Comparison of ENCODE assay signal across 8 mouse cellular contexts in the genomic region with DNA sequence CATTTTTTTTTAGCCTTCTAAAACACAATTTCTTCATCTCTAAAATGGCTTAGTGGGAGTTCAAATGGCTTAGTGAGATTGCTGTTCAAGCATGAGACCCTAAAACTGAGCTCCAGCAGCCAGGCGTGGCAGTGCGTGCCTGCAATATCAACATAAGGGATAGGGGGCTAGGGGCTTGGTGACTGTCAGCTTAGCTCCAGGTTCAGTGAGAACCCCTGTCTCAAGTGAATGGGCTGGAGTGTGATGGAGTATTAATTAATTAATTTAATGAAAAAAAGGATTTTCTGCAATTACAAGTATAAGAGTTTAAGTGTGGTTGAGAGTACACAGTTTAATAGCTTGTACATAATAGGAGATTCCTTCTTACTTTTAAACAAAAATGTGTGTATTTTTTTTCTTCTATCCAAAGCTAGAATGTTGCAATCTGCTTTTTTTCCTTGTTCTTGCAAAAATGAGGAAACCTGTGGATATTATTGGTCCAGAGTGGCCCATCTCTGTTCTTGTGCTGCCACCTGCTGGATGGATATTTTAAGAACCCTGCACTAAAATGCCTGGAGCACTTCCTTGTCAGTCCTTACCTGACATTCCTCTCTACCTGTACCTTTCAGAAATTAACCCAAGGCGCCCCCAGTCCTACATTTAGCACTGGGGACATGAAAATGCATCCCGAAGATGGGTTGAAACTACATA. TPM values are rescaled to one million over a fixed set of nuclear protein-coding genes. Genes with fewer than 3 reads are reported as not detected.
A peak's percentile ranks its signal among the peaks of the same experiment; 100 is the strongest.
DNase-seq lines count a peak whose midpoint lies in the region; ATAC-seq lines count a peak whose summit lies in the region.

No protein-coding gene starts in this region.

- no peak overlapping the region for H3K9ac ChIP-seq in liver, embryonic 12.5 days
- no peak overlapping the region for H3K9ac ChIP-seq in forebrain, embryonic 13.5 days
- no peak overlapping the region for H3K9ac ChIP-seq in intestine, embryonic 15.5 days

- no peak for ATAC-seq in liver, embryonic 12.5 days
- ATAC-seq in forebrain, embryonic 13.5 days = peak; percentile 63; the same call in 1 of the 2 replicates
- ATAC-seq in intestine, embryonic 15.5 days = peak; percentile 77

- no peaks in the 10 kb centered on the region for H3K9me3 ChIP-seq in liver, embryonic 12.5 days (replicated peaks)
- H3K9me3 ChIP-seq in forebrain, embryonic 13.5 days (replicated peaks) = no peaks in the 10 kb centered on the region
- no peaks in the 10 kb centered on the region for H3K9me3 ChIP-seq in intestine, embryonic 15.5 days

- DNase-seq in liver = peak; percentile 49
- DNase-seq in c-Kit-positive CD71-positive TER-119-negative erythroid progenitor cells, embryonic 14.5 days (ENCODE audit: low read depth) = peak; percentile 10
- peak; percentile 78 to 87 for DNase-seq in left cerebral cortex, postnatal 25 days (ENCODE audit: low spot score in 2 of 2)
- DNase-seq in ovary, adult 18-20 months (ENCODE audit: low spot score) = peak; percentile 16
- peak; percentile 64 to 69 for DNase-seq in urinary bladder, adult 18-20 months (ENCODE audit: low spot score in 2 of 2)

- H3K27ac ChIP-seq in liver, embryonic 12.5 days = no peak overlapping the region
- no peak overlapping the region for H3K27ac ChIP-seq in forebrain, embryonic 13.5 days
- H3K27ac ChIP-seq in intestine, embryonic 15.5 days = no peak overlapping the region

- H3K27me3 ChIP-seq in liver, embryonic 12.5 days (replicated peaks) = no peaks in the 10 kb centered on the region
- 0 out of 2 replicates have a peak, but pooled peaks cover 2% of the 10 kb centered on the region for H3K27me3 ChIP-seq in forebrain, embryonic 13.5 days
- no peaks in the 10 kb centered on the region for H3K27me3 ChIP-seq in intestine, embryonic 15.5 days (replicated peaks)

- no peak overlapping the region for H3K4me3 ChIP-seq in liver, embryonic 12.5 days
- H3K4me3 ChIP-seq in forebrain, embryonic 13.5 days = no peak overlapping the region
- no peak overlapping the region for H3K4me3 ChIP-seq in intestine, embryonic 15.5 days (replicated peaks)

- no peaks in the 10 kb centered on the region for H3K36me3 ChIP-seq in liver, embryonic 12.5 days
- no peaks in the 10 kb centered on the region for H3K36me3 ChIP-seq in forebrain, embryonic 13.5 days (ENCODE audit: poor library complexity, severe bottlenecking)
- no peaks in the 10 kb centered on the region for H3K36me3 ChIP-seq in intestine, embryonic 15.5 days

- no peaks in the 10 kb centered on the region for H3K4me1 ChIP-seq in liver, embryonic 12.5 days
- no peaks in the 10 kb centered on the region for H3K4me1 ChIP-seq in forebrain, embryonic 13.5 days
- no peaks in the 10 kb centered on the region for H3K4me1 ChIP-seq in intestine, embryonic 15.5 days (replicated peaks)

- intact Hi-C loops in left cerebral cortex, postnatal 25 days (cut with DNase I) = loop anchor here (1.0 to 5.0 kb wide), 4 partner anchors 189 to 917 kb away; no protein-coding TSS in a partner anchor

- WGBS in liver, embryonic 12.5 days (ENCODE audit: insufficient replicate concordance) = 49% methylated on average over 4 of the region's 4 CpGs
- 54% methylated on average over 4 of the region's 4 CpGs for WGBS in forebrain, embryonic 13.5 days
- WGBS in intestine, embryonic 15.5 days = 54% methylated on average over 4 of the region's 4 CpGs

- H3K4me2 ChIP-seq in liver, embryonic 12.5 days = no peak overlapping the region
- no peak overlapping the region for H3K4me2 ChIP-seq in forebrain, embryonic 13.5 days
- no peak overlapping the region for H3K4me2 ChIP-seq in intestine, embryonic 15.5 days (replicated peaks)

RNA-seq across cellular contexts. Expression of a gene that starts 54.0 kb away (rescaled TPM):
- polyA plus RNA-seq in liver, embryonic 12.5 days (2016; fragmentation: Nextera tagmentation; extraction: Ambion mirVana) = 36.9 and 37.2 TPM in 2 replicates
- 77.1 and 85.3 TPM in 2 replicates for polyA plus RNA-seq in forebrain, embryonic 13.5 days (2015; fragmentation: Nextera tagmentation; extraction: Ambion mirVana)
- 55.9 and 61.5 TPM in 2 replicates for polyA plus RNA-seq in intestine, embryonic 15.5 days (2015; fragmentation: Nextera tagmentation; extraction: Ambion mirVana)
- total RNA-seq in left cerebral cortex, postnatal 25 days (2021) = 10 to 100 TPM; 61.9 to 67.0 TPM

Comparison
In these comparisons a context has a peak if more than half of its experiments do, and no peak if none do; other contexts are left out.
1. DNase-seq: peak in every context shown above with its lines; median percentile 82 in left cerebral cortex, postnatal 25 days; 66 in urinary bladder, adult 18-20 months; 49 in liver; 16 in ovary, adult 18-20 months; 10 in c-Kit-positive CD71-positive TER-119-negative erythroid progenitor cells, embryonic 14.5 days.